In the genomic region with DNA sequence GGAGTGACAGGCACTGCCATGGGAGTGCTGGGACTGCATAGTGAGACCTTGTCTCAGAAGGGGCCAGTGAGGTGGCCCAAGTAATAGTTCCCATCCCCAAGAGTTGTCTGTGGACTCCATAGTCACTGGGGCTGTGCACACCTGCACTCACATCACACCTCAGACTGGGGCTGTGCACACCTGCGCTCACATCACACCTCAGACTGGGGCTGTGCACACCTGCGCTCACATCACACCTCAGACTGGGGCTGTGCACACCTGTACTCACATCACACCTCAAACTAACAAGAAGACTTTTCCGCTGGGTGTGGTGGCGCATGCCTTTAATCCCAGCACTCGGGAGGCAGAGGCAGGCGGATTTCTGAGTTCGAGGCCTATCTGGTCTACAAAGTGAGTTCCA, we compare ENCODE assay signal across 15 mouse cellular contexts. TPM values are rescaled to one million over a fixed set of nuclear protein-coding genes. Genes with fewer than 3 reads are reported as not detected.
"Had no signal": no experiment of that assay in that cellular context is flagged by ENCODE, and none has a peak within 500 bp of the region (broad histone marks: within the 10 kb centered on the region; RNA-seq: fewer than 3 reads in every experiment).

No protein-coding gene starts in this region.

RNA-seq across cellular contexts. Expression of a gene that starts 55.8 kb away (rescaled TPM):
- total RNA-seq: left cerebral cortex, adult 2 months; left cerebral cortex, postnatal 10 days; left cerebral cortex, postnatal 14 days; left cerebral cortex, postnatal 25 days; left cerebral cortex, postnatal 36 days; liver, adult 2 months; megakaryocyte progenitor cell, adult 5-6 weeks; megakaryocyte-erythroid progenitor cell, adult 5-6 weeks had no signal
- polyA plus RNA-seq: liver, adult 2 months; liver, embryonic 13.5 days; liver, embryonic 15.5 days; liver, embryonic 16.5 days; liver, postnatal 0 days; midbrain, embryonic 12.5 days; midbrain, embryonic 14.5 days; midbrain, embryonic 15.5 days had no signal
